Mouse (Mus musculus) MN1 (cell line): ENCODE data around the gene Cpm.
A peak's percentile ranks its signal among the peaks of the same experiment; 100 is the strongest.
"Not testable (repeated sequence)": the region's sequence is repeated elsewhere in the genome, so short reads cannot be mapped to it uniquely, and the experiment has no call there.

ENCODE experiments used
- DNase-seq: peaks from one replicate; pipeline ENCODE4 v3.0.0-alpha.2; 2016; ENCODE audit warnings: low spot score

Gene Cpm

DNA sequence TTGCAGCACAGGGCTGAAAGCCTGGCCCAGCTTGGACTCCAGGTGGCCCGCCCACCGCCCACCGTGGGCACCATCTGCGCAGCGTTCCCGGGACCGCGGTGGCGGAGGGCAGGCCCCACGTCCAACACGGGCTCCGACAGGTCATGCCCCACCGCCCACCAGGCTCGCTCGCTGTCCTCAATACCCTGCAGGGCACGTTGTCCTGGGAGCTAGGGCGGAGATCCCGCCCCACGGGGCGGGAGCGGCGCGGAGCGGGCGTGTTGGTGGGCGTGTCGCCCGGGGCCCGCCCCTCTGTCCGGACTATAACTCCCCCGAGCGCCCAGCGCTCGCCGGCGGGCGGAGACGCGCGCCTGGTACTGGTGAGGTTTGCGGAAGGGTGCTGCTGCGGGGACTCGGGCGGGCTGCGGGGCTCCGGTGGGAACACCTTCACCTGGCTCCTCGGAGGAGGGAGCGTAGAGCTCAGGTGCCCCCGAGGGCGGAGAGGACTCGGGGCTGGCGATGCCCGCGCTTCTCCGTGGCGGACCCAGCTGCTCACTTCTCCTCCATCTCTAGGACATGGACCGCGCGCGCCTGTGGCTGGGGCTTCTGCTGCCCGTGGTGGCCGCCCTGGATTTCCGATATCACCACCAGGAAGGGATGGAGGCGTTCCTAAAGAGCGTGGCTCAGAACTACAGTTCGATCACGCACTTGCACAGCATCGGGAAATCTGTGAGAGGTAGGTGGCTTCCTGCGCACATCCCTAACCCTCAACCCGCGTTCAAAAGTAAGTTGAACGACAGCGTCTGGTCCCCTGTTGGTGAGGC, at the start of gene Cpm:
Gene Cpm, plus strand, starts transcription at position 332 of the 803 bp plus-strand sequence.
- DNase-seq, result peak; percentile 49

DNA sequence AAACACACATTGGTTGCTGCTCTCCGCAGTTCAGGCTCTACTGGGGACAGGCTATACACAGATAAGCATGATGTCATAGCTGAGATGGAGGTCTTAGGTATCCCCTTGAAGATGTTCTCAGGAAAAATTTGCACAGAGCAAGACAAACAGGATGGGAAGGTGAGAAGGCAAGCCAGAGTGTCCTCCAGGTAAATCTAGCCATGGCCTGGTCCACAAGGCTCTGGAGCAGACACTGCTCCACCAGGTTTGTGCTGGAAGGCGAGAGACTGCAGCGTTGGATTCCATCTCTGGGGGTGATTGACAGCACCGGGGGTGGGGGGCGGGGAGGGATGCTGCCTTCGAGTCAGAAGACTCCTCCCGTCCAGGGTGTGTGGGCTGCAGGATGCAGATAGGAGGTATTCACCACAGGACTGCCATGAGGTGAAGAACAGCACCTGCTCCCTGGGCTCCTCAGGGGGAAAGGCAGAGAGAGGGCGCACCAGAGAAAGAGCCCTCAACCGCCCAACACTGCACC, 49.5 kb upstream of the Cpm start:
- DNase-seq, result no peak

- DNase-seq, result no peak
Observed at GRCm38 (mm10) chr10:117580405-117580804, 48.9 kb upstream of the Cpm start.

GRCm38 (mm10) chr10:117581007-117581752, 48.1 kb upstream of the Cpm start:
- DNase-seq, result no peak

DNA sequence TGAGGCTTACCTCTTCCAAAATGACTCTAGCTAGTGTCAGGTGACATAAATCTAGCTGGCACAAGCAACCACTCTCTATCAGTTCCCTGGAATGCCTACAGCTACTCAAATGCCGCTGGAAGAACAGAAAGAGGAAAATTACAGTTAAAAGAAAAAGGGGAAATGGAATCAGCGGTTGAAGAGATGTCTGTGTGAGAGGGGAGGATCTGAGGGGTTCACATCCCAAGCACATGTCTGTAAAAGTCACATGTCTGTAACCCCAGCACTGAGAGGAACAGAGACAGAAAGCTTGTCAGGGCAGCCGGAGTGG, 47.6 kb upstream of the Cpm start:
- DNase-seq, result no peak

- DNase-seq, result no peak
Observed at GRCm38 (mm10) chr10:117583155-117584061, 45.9 kb upstream of the Cpm start.

DNA sequence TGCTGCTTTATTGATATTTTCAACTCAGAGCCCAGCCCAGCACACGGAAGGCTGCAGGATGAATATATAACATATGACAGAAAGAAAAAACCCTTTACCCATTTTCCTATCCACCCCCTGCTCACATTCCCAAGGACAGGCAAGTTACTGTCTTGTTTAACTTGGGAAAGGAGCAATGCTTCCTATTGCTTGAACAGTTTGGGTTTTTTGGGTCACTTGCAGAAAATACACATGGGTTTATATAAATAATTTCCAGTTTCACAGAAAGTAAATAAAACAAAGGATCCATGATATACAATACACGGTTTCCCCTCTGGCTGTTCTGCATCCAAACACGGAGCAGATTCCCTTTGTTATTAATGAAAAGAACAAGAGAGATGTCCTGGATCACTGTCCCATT, 45.2 kb upstream of the Cpm start:
- DNase-seq, result no peak

GRCm38 (mm10) chr10:117584566-117585515, 44.5 kb upstream of the Cpm start:
- DNase-seq, result no peak

DNA sequence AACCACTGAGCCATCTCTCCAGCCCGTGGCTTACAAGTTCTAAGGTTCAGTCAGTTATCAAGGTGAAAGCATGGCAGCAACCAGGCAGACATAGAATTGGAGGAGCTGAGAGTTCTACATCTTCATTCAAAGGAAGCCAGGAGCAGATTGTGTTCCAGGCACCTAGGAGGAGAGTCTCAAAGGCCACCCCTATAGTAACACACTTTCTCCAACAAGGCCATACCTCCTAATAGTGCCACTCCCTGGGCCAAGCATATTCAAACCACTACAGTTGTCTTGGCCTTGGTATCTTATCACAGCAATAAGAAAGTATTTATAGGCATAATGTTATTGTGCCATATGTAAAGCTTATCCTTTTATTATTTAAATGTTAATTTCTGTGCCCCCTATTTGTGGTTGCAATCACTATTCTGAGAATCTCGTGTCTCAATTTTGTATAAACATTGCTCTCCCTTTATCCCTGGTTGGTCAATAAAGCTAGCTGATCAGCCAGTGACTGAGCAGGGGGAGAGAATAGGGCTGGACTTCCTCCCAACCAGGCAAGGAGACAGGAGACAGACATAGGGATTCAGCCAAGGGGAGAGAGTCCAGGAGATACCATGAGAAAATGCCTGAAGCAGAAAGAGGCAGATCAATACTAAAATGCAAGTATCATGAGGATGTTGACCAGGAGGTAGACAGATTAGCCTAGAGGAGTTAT, 43.5 kb upstream of the Cpm start:
- no peak for DNase-seq

DNA sequence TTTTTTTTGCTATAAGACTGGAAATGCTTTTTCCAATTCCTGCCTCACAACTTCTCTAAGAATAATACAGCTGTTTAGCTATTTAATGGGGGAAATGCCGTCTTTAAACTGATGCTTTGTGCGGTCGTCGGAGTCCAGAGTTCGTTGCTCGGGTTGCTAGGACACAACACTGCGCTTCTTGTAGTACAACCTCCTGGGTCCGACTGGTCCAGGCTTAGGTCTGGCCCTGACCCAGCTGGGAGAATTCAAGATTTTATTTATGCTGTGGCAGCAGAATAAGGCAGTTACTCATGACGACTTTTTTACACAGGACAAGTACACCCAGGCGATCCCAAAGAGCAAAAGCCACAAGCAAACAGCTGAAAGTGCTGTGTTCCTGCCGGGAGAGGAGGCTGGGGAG, 42.4 kb upstream of the Cpm start:
- DNase-seq, result no peak

DNA sequence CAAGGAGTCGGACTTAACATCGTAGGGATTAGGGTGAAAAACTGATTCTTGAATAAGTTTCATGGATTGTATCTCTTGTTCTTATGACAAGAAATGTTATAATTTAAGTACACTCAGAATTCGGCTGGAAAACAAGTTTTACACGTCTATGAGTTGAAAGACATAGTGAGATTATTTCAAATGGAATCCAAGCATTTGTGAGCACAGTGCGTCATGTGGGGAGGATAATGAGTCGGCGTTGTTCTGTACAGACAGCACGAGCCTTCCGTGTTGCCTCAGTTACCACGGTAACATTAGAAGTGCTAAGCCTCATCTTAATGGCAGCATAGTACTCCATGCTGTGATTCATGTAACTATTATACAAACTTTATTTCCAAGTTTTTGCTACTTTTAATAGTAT, 42.0 kb upstream of the Cpm start:
- DNase-seq, result no peak

DNA sequence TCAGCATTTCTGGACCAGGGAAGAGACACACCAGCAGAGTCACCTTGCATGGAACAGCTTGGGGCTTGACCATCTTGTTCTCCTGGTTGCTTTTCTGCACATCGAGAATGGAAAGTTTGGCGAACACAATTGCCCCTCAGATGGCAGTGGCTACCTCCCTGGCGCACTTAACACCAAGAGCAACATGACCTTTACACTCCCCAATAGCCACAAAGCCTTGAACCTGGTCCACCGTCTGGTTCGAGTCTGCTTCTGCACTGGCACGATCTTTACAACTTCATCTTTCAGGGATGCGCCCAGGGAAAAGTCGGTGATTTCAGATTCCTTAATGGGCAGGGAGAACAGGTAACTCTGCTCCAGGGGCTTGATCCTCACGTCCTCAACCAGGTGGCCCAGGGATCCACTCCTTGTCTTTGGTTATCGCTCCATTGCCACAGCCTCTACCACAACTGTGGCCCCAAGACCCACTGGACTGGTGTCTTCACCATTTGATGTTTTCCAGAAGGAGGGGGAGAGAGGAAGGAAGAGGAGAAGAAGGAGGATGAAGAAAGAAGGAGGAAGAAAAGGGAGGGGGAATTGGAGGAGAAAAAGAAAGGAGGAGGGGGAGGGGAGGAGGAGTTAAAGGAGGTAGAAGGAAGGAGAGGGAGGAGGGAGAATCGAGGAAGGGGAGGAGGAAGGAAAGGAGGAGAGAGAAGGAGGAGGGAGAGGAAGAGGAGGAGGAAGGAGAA, 40.7 kb upstream of the Cpm start:
- DNase-seq, result not testable (repeated sequence)

GRCm38 (mm10) chr10:117589144-117589940, 40.0 kb upstream of the Cpm start:
- no peak for DNase-seq

GRCm38 (mm10) chr10:117590331-117591301, 38.7 kb upstream of the Cpm start:
- no peak for DNase-seq

DNA sequence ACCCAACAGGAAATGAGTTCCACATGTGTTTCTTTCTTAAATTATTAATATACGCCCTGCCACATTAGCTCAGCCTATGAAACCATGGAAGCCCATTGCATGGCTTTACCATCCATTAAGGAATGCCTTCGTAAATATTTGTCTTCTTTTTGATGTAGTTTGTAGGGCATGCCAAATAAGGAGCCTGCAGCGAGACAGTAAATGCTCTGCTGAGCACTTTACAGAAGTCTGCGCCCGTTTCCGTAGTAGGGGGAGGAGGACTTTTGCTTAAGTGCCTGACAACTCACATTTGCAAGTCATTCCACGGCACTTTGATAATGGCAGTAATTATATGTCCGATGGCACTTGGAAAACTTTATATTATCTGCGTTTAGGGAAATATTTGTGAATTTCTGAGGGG, 37.5 kb upstream of the Cpm start:
- DNase-seq, result no peak

DNA sequence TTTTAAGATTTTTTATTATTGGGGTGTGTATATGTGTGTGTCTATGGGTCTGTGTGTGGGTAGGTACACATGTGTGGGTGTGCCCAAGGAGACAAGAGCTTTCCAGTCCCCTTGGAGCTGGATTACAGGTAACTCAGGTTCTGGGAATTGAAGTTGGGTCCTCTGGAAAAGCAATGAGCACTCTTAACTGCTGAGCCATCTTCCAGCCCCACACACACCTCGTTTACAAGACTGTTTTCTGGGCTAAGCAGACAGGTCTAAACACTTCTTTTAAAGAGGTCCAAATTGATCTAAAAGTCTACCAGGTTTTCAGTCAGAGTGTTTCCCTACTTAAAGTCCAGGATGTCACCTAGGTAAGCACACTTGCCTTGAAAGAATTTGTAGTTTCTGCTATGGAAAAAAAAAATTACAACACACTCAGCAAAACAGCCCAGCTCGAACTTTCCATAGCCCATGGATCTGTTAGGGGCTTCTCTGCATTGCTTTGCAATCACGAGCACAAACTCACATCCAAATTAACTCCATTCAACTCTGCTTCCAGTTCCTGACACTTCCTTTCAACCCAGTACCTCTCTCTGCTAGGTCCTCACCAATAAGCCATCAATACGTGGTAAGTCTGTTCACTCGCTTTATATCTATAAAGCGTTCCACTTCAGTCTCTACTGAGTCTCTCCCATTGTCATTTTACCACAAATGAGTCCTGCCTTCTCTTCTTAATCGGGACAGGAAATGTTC, 36.8 kb upstream of the Cpm start:
- DNase-seq, result no peak

- DNase-seq, result no peak
Observed at GRCm38 (mm10) chr10:117593041-117593570, 36.2 kb upstream of the Cpm start.
